Mouse (Mus musculus) stomach, embryonic 16.5 days (tissue): ENCODE measurements around the gene Txnip. TPM values are rescaled to one million over a fixed set of nuclear protein-coding genes. Genes with fewer than 3 reads are reported as not detected.

Experiments
- ATAC-seq: fragments of 200-750 bp; cut with Nextera tagmentation; 2 replicates; pipeline ENCODE4 v1.8.0; 2017; ENCODE audit warnings: moderate number of reproducible peaks, moderate TSS enrichment; ENCODE audit not compliant: insufficient read depth, low FRiP score
- H3K27ac ChIP-seq: fragments of 300-500 bp; sonication (generic); 2 replicates; pipeline ENCODE4 v1.5.1; 2014; ENCODE audit warnings: low read length
- H3K27me3 ChIP-seq: fragments of 300-500 bp; sonication (generic); 2 replicates; pipeline ENCODE4 v1.6.1; 2014; ENCODE audit warnings: low read length, control low read depth, mixed read lengths; ENCODE audit not compliant: control insufficient read depth, insufficient read depth
- H3K36me3 ChIP-seq: fragments of 300-500 bp; sonication (generic); 2 replicates; pipeline ENCODE4 v1.6.1; 2014; ENCODE audit warnings: low read length; ENCODE audit not compliant: control insufficient read depth, insufficient read depth
- H3K4me1 ChIP-seq: fragments of 300-500 bp; sonication (generic); 2 replicates; pipeline ENCODE4 v1.6.1; 2014; ENCODE audit warnings: low read length, control low read depth, mixed read lengths; ENCODE audit not compliant: control insufficient read depth, insufficient read depth
- H3K4me2 ChIP-seq: fragments of 300-500 bp; sonication (generic); 2 replicates; pipeline ENCODE4 v1.6.1; 2014; ENCODE audit warnings: low read depth, low read length, mixed read lengths
- H3K4me3 ChIP-seq: fragments of 300-500 bp; sonication (generic); replicated peaks from 2 replicates; pipeline ENCODE4 v1.5.1; 2014; ENCODE audit warnings: mild to moderate bottlenecking, low read length
- H3K9ac ChIP-seq: fragments of 300-500 bp; sonication (generic); 2 replicates; pipeline ENCODE4 v1.6.1; 2014; ENCODE audit warnings: low read length
- H3K9me3 ChIP-seq: fragments of 300-500 bp; sonication (generic); replicated peaks from 2 replicates; pipeline ENCODE4 v1.6.1; 2016; ENCODE audit warnings: low read length, control low read depth; ENCODE audit not compliant: control insufficient read depth
- WGBS: fragments of 180-500 bp; shearing (Covaris S2); extraction: QIAGEN DNeasy Blood & Tissue Kit; methylation state at CpG from one replicate; pipeline ENCODE4 v1.1.7; 2014; 5-methylcytosine and 5-hydroxymethylcytosine counted together
- polyA plus RNA-seq: library from polyadenylated mRNA; unstranded; fragments of >200 nt; fragmentation: Nextera tagmentation; extraction: Ambion mirVana; gene quantifications from 2 replicates; pipeline ENCODE4 v1.2.1, GENCODE M21; 2015

Gene Txnip
- polyA plus RNA-seq, 1 experiment from 2014 or later: 179 TPM

DNA sequence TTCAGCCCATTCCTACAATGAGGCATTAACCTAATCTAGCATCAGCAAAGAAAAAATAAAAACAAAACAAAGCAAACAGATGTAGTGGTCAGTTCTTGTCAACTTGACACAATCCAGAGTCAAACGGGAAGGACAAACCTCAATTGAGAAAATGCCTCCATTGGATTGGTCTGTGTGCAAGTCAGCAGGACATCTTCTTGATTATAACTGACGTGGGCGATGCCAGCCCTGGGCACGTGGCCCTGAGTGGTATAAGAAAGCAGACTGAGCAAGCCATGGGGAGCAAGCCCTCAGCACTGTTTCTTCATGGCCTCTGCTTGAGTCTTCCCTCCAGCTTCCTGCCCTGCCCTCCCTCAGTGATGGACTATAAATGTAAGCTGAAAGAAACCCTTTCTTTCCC lies 10.9 kb upstream of the Txnip start:
- Histone ChIP-seq H3K4me2 (no peak overlapping the region), H3K4me1 (peaks cover 8% of the 10 kb centered on the region), H3K36me3 (no peaks in the 10 kb centered on the region), H3K4me3 (no peak overlapping the region), H3K9me3 (no peaks in the 10 kb centered on the region), H3K27me3 (0 out of 2 replicates have a peak, but pooled peaks cover 4% of the 10 kb centered on the region), H3K9ac (no peak overlapping the region), H3K27ac (no peak overlapping the region)
- WGBS: 44% methylated on average over 4 of the region's 4 CpGs
- no peak for ATAC-seq

DNA sequence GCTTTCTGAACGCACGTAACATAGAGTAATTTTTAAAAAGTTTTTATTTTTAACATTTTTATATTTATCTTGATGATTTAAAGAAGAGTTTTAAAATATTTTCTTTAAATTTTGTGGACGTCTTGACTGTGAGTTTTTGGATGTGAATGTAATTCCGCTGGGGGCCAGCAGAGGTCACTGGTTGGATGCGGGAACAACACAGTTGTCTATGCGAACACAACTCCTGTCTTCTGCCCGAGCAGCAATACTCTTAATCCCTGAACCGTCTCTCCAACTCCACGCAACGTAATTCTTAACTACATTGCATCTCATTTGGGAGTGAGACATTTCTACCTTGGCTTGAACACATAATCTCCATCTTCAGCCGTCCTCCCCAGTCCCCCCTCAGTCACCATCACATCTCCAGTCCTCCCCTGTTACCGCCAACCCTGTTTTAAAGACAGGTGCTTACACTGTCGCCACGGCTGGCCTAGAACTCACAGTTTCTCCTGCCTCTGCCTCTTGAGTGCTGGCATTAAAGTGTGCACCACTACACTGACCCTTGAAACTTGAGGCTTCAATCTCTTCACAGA lies 10.3 kb upstream of the Txnip start:
- H3K27ac ChIP-seq: no peak overlapping the region
- H3K4me3 ChIP-seq: 0 out of 2 replicates have a peak overlapping the region, but pooled peaks have one; percentile 6
- peak; percentile 69; the same call in 1 of the 2 replicates for ATAC-seq
- no peaks in the 10 kb centered on the region for H3K9me3 ChIP-seq
- no peak overlapping the region for H3K9ac ChIP-seq
- H3K4me2 ChIP-seq: peak overlapping the region; percentile 35
- H3K4me1 ChIP-seq: peaks cover 10% of the 10 kb centered on the region
- 0 out of 2 replicates have a peak, but pooled peaks cover 4% of the 10 kb centered on the region for H3K27me3 ChIP-seq
- 12% methylated on average over 14 of the region's 14 CpGs for WGBS
- H3K36me3 ChIP-seq: no peaks in the 10 kb centered on the region

DNA sequence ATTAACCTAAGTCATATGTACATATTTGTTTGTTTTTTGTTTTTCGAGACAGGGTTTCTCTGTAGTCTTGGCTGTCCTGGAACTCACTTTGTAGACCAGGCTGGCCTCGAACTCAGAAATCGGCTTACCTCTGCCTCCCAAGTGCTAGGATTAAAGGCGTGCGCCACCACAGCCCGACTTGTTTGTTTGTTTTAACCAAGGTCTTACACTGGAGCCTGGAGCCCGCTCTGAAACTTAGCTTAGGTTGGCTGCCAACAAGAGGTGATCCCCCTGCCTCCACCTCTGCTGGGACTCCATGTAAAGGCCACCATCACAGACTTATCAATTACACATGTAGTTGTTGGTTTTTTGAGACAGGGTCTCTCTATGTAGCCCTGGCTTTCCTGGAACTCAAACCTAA lies 8.9 kb upstream of the Txnip start:
- H3K36me3 ChIP-seq: no peaks in the 10 kb centered on the region
- ATAC-seq: no peak
- H3K9ac ChIP-seq: no peak overlapping the region
- H3K9me3 ChIP-seq: no peaks in the 10 kb centered on the region
- H3K27me3 ChIP-seq: no peaks in the 10 kb centered on the region
- peaks cover 10% of the 10 kb centered on the region for H3K4me1 ChIP-seq
- no peak overlapping the region for H3K27ac ChIP-seq
- WGBS: 71% methylated on average over 7 of the region's 7 CpGs
- H3K4me2 ChIP-seq: no peak overlapping the region
- no peak overlapping the region for H3K4me3 ChIP-seq

DNA sequence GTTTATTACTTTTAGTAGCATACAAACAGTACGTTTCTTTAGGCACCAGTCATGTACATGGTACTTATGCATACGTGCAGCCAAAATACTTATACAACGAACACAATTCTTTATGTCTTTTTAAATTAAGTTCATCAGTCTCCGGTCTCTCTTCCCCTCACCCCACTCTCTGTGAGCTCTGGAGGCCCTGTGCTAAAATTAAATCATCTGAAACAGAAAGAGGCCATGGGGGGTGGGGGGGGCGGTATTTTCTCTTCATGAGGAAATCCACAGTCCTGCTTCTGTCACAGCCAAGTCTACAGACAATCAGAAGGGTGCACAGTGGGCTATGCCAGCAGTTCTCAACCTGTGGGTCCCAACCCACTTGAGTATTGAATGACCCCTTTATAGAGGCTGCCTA lies 8.4 kb upstream of the Txnip start:
- WGBS: 73% methylated on average over 5 of the region's 5 CpGs
- no peaks in the 10 kb centered on the region for H3K36me3 ChIP-seq
- ATAC-seq: no peak

DNA sequence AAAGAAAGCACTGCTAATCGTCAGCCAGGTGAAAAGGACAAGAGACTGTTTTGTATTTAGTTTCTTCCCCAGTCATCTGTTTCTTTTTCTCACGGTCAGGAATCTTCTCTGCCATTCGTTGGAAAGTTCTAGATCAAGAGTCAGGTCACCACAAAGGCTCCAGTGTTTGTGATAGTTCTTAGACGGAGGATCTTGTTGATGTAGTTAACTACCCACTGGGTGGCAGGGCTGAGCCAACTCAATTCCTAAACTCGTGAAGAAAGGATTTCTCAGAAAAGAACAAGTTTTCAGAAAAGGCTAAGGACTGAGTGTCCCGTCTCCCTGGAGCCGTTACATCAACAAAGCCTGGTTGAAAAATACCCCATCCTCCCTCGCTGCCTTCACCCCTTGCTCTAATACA lies 6.6 kb upstream of the Txnip start:
- H3K9me3 ChIP-seq: no peaks in the 10 kb centered on the region
- peak overlapping the region; percentile 57 for H3K9ac ChIP-seq
- H3K27ac ChIP-seq: peak overlapping the region; percentile 53
- 5% methylated on average over 8 of the region's 8 CpGs for WGBS
- no peaks in the 10 kb centered on the region for H3K36me3 ChIP-seq
- no peak overlapping the region for H3K4me2 ChIP-seq
- no peaks in the 10 kb centered on the region for H3K27me3 ChIP-seq
- no peak overlapping the region for H3K4me3 ChIP-seq
- no peak for ATAC-seq
- peaks cover 23% of the 10 kb centered on the region for H3K4me1 ChIP-seq

More for the DNA sequence above, 8.4 kb upstream of the Txnip start:
- Histone ChIP-seq H3K27ac (no peak overlapping the region), H3K4me3 (no peak overlapping the region), H3K9me3 (no peaks in the 10 kb centered on the region), H3K9ac (no peak overlapping the region), H3K27me3 (no peaks in the 10 kb centered on the region), H3K4me2 (no peak overlapping the region), H3K4me1 (peaks cover 10% of the 10 kb centered on the region)

DNA sequence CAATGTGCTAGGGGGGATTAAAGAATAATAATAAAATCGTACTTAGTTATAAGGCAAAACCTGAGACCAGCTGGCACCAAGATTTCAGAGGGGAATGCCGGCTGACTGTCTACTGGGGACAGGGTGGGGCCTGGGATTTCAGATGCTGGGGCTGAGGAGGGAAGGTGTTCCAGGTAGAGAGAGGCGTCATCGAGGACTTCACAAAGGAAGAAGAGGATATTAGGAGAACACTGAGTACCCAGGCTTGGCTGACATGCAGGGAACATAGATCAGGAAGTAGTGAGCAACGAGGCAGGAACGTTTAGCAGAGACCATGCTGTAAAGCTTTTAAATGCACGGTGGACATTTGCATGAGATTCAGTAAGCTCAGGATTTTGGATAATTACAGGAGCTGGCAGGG lies 5.9 kb upstream of the Txnip start:
- ATAC-seq: no peak
- Histone ChIP-seq H3K4me2 (no peak overlapping the region), H3K27ac (peak overlapping the region; percentile 53)

DNA sequence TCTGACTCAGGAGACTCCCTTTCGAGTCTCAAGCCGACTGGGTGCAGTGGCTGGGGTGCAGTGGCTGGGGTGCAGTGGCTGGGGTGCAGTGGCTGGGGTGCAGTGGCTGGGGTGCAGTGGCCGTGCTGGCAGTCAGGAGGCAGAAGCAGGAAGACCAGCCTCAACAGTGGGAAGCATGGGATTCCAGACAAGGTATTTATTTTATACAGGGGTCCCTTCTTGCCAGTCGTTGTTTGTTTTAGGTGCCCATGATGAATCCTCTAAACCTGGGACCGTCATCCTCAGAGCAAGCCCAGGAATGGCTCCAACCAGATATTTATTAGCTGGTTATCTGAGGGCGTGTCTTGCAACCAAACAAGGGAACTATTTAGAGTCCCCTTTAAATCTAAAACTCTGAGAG lies 4.2 kb upstream of the Txnip start:
- H3K4me3 ChIP-seq: no peak overlapping the region
- peaks cover 23% of the 10 kb centered on the region for H3K4me1 ChIP-seq
- no peak for ATAC-seq
- no peak overlapping the region for H3K27ac ChIP-seq
- no peak overlapping the region for H3K4me2 ChIP-seq
- H3K9me3 ChIP-seq: no peaks in the 10 kb centered on the region
- H3K9ac ChIP-seq: no peak overlapping the region
- no peaks in the 10 kb centered on the region for H3K36me3 ChIP-seq
- WGBS: 70% methylated on average over 6 of the region's 6 CpGs
- no peaks in the 10 kb centered on the region for H3K27me3 ChIP-seq

More for the DNA sequence above, 5.9 kb upstream of the Txnip start:
- no peaks in the 10 kb centered on the region for H3K9me3 ChIP-seq
- no peaks in the 10 kb centered on the region for H3K27me3 ChIP-seq
- 54% methylated on average over 7 of the region's 7 CpGs for WGBS
- no peak overlapping the region for H3K4me3 ChIP-seq
- no peaks in the 10 kb centered on the region for H3K36me3 ChIP-seq
- peaks cover 23% of the 10 kb centered on the region for H3K4me1 ChIP-seq
- peak overlapping the region; percentile 57 for H3K9ac ChIP-seq

DNA sequence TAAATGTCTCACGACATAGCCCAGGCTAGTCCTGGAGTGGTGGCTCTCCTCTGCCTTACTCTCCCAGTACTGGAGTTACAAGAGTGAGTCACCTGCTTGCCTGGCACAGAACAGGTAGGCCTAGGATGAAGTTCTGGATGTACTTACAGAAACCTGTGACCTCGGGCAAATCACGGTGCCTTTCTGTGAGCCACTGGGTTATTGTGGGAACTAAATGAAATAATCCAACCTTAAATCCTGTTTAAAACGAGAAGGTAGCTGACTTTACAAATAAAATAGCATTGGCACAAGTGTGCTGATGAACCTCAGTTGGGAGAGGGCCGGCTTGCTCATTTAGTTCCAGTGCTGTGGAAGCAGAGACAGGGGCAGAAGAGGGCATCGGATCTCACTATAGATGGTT lies 3.5 kb upstream of the Txnip start:
- Histone ChIP-seq H3K27ac (0 out of 2 replicates have a peak overlapping the region, but pooled peaks have one; percentile 95), H3K4me1 (peaks cover 23% of the 10 kb centered on the region), H3K9me3 (no peaks in the 10 kb centered on the region), H3K4me2 (no peak overlapping the region), H3K4me3 (no peak overlapping the region), H3K36me3 (no peaks in the 10 kb centered on the region), H3K9ac (no peak overlapping the region), H3K27me3 (no peaks in the 10 kb centered on the region)
- no peak for ATAC-seq
- 84% methylated on average over 6 of the region's 6 CpGs for WGBS

DNA sequence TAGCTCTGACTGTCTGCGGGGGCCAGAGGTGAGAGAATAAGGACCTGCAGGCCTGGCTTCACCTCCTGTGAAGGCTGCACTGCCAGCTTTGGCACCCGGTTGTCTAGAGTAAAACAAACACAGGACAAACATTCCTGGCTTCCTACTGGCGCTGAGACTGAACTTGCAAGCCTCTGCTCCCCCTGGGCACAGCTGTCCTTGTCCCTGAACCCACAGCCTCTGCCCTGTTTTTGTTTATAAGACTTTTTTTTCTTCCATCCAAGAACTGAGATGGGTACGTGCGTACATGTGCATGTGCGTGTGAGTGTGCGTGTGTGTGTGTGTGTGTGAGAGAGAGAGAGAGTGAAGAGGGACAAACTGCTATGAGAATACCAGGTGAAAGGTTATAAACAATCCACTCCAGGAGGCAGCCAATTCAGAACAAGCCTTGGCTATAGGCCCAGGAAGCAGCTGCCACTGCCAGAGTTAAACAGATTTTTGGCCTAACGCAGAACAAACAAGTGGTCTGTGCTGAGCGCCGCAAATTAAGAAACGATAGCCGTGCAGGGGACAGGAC lies 2.6 kb upstream of the Txnip start:
- Histone ChIP-seq H3K27ac (peak overlapping the region; percentile 95), H3K4me1 (peaks cover 32% of the 10 kb centered on the region), H3K36me3 (0 out of 2 replicates have a peak, but pooled peaks cover 8% of the 10 kb centered on the region), H3K4me2 (peak overlapping the region; percentile 28; the same call in 1 of the 2 replicates), H3K9me3 (no peaks in the 10 kb centered on the region), H3K4me3 (no peak overlapping the region), H3K27me3 (no peaks in the 10 kb centered on the region), H3K9ac (peak overlapping the region; percentile 34)
- ATAC-seq: peak; percentile 35; the same call in 1 of the 2 replicates
- 22% methylated on average over 12 of the region's 12 CpGs for WGBS
